Mouse (Mus musculus): ENCODE results near the gene Sdr42e1.

GRCm38 (mm10) chr8:117667349-117668124, 6.0 kb downstream of the Sdr42e1 start:
- no peak for TF ChIP-seq MYOG (IDR thresholded peaks at IDR 0.05; ENCODE audit: control insufficient read depth, extremely low read depth, insufficient read length)
- no peak for TF ChIP-seq CTCF (IDR thresholded peaks at IDR 0.05; ENCODE audit: control insufficient read depth, insufficient read depth, insufficient read length)

Measured in C2C12 (cell line).